Mouse (Mus musculus) megakaryocyte, embryonic 14.5 days (primary cell): Measurements from ENCODE around the gene Slc46a1.

Experiments
- FLI1 ChIP-seq: IDR thresholded peaks from 2 replicates; pipeline ENCODE4 v1.6.1; 2012; ENCODE audit warnings: low read length, inconsistent platforms, mixed read lengths
- GATA1 ChIP-seq: IDR thresholded peaks from 3 replicates; pipeline ENCODE4 v1.6.1; 2012; ENCODE audit warnings: mixed read lengths, low read length, inconsistent platforms, borderline replicate concordance

DNA sequence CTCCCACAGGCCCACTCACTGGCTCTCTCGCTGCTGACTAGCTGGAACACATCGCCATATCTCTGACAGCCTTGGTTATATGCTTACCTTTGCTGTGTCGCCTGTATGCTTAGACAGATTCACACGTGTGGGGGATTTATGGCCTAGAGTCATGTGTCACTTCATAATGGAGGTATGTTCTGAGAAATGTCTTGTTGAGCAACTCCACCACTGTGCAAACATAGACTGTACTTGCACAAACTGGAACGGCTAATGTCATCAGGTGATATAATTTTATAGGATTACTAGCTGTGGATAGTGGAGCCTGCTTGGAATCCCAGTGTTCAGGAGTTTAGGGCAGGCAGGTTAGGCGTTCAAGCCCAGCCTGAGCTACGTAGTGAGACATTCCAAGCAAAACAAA is 28.3 kb upstream of the Slc46a1 start:
- no peak for TF ChIP-seq GATA1
- no peak for TF ChIP-seq FLI1
